Mouse (Mus musculus): Measurements from ENCODE around the gene Plscr1. TPM values are rescaled to one million over a fixed set of nuclear protein-coding genes. Genes with fewer than 3 reads are reported as not detected.

Gene Plscr1
- polyA plus RNA-seq, 1 experiment from 2014 or later = 108 TPM

DNA sequence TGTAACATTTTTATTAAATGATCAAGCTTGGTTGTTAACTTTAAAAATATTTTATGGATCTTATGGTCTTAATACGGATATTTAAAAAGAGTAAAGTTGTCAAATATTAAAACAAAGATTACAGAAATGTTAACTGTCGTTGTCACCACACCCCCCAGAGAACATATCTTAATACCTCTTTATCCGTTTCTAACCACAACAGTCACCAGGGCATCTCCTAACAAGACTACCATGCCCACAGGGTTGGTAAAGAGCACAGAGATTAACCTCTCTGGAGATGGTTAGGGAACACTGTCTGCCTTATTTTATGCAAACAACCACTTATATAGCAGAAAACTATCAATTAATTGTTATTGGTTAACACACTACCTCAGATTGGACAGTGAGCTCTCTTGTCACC, 22.8 kb upstream of the Plscr1 start:
- no peak overlapping the region for H3K4me3 ChIP-seq (replicated peaks)
- no peaks in the 10 kb centered on the region for H3K36me3 ChIP-seq
- 83% methylated on average over 3 of the region's 3 CpGs for WGBS
- H3K27me3 ChIP-seq (replicated peaks) = no peaks in the 10 kb centered on the region
- H3K9me3 ChIP-seq = no peaks in the 10 kb centered on the region
- H3K27ac ChIP-seq = no peak overlapping the region
- ATAC-seq = no peak
- H3K4me1 ChIP-seq (replicated peaks) = no peaks in the 10 kb centered on the region
- no peak overlapping the region for H3K9ac ChIP-seq
- H3K4me2 ChIP-seq (replicated peaks) = no peak overlapping the region

DNA sequence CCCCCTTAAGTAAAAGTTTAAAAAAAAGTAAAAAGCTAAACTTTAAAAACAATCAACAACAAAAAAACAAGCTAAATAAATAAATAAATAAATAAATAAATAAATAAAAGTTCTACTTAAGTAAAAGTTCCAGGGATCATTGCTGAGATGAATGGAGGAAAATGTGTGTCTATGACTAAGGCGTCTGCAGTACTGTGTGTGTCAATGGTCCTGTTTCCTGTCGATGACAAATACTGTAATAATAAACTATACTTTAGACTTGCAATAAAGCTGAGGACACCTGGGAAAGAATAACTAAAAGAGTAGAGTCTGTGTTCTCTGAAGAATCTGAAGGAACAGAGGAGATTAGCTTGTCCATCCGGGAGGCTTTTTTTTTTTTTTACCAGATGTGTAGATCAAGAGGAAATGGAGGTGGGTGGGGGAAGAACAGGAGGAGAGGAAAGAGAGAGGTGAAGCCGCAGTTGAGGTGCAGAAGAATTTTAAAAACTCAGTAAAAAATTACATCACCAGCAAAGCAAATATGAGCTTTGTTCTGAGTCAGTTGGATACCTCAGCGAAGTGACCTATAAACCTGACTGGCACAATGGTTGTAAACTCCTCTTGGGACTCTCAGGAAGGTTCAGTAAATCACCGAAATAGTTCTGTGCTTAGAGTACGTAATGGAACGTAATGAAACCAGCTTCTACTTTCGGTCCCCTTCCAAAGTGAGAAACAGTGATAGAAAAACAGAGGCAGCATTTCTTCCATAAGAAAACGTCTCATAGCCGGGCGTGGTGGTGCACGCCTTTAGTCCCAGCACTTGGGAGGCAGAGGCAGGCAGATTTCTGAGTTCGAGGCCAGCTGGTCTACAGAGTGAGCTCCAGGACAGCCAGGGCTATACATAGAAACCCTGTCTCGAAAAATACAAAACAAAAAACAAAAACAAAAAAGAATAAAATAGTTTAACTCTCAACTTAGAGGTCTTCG, 20.4 kb upstream of the Plscr1 start:
- Histone ChIP-seq H3K9me3 (no peaks in the 10 kb centered on the region), H3K9ac (no peak overlapping the region), H3K4me1 (replicated peaks) (no peaks in the 10 kb centered on the region), H3K4me3 (replicated peaks) (no peak overlapping the region), H3K27me3 (replicated peaks) (no peaks in the 10 kb centered on the region), H3K36me3 (no peaks in the 10 kb centered on the region), H3K27ac (peak overlapping the region; percentile 36), H3K4me2 (replicated peaks) (no peak overlapping the region)
- peak; percentile 84 for ATAC-seq
- WGBS = 73% methylated on average over 16 of the region's 16 CpGs

DNA sequence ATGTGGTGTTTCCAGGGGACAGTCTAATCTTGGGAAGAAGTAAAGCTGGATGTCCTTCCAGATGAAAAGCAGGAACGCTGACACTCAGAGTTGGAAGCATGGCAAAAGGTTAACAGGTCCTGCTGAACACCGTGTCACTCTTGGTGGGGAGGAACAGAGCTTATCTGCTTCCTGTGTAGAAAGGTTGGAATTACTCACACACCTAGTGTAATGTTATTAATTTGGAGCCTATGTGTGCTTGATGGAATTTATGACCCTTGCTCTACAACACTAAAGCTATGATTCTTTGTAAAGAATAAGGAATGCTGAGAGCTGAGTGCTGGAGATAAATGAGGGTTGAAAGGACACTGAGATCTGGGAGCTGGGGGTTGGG, 19.7 kb upstream of the Plscr1 start:
- H3K9ac ChIP-seq = no peak overlapping the region
- peak; percentile 81 for ATAC-seq
- 33% methylated on average over 2 of the region's 2 CpGs for WGBS
- no peaks in the 10 kb centered on the region for H3K27me3 ChIP-seq (replicated peaks)
- H3K4me3 ChIP-seq (replicated peaks) = no peak overlapping the region
- no peaks in the 10 kb centered on the region for H3K36me3 ChIP-seq
- H3K9me3 ChIP-seq = no peaks in the 10 kb centered on the region
- peak overlapping the region; percentile 36; the same call in 1 of the 2 replicates for H3K27ac ChIP-seq
- no peak overlapping the region for H3K4me2 ChIP-seq (replicated peaks)
- H3K4me1 ChIP-seq (replicated peaks) = no peaks in the 10 kb centered on the region

DNA sequence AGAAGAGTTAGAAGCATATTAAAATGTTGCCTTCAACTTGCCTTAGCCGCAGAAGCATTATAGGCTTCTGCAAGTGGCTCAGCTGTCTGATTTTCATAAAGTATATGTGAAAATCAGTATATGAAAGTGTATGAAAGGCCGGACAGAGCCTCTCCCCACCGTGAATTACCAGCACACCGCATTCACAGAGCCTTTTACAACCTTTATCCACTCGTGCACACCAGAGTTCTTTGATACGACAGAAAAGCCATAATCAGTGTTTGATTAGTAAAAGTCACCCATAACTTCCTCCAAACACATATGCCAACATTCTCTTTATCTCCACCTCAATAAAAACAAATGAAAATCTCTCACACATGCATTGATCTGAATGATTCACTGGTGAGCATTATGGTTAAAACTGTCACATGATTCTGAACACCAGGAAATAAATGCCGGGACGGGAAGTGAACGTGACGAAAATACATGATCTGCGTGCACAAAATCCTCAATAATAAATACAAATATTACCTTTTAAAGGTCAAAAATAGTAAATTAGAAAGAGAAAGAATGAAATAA, 14.6 kb upstream of the Plscr1 start:
- H3K36me3 ChIP-seq = no peaks in the 10 kb centered on the region
- H3K27me3 ChIP-seq (replicated peaks) = no peaks in the 10 kb centered on the region
- peak overlapping the region; percentile 27; the same call in 1 of the 2 replicates for H3K27ac ChIP-seq
- no peak overlapping the region for H3K4me2 ChIP-seq (replicated peaks)
- peak; percentile 67 for ATAC-seq
- no peaks in the 10 kb centered on the region for H3K4me1 ChIP-seq (replicated peaks)
- H3K9ac ChIP-seq = no peak overlapping the region
- H3K4me3 ChIP-seq (replicated peaks) = no peak overlapping the region
- WGBS = 70% methylated on average over 11 of the region's 11 CpGs
- no peaks in the 10 kb centered on the region for H3K9me3 ChIP-seq

DNA sequence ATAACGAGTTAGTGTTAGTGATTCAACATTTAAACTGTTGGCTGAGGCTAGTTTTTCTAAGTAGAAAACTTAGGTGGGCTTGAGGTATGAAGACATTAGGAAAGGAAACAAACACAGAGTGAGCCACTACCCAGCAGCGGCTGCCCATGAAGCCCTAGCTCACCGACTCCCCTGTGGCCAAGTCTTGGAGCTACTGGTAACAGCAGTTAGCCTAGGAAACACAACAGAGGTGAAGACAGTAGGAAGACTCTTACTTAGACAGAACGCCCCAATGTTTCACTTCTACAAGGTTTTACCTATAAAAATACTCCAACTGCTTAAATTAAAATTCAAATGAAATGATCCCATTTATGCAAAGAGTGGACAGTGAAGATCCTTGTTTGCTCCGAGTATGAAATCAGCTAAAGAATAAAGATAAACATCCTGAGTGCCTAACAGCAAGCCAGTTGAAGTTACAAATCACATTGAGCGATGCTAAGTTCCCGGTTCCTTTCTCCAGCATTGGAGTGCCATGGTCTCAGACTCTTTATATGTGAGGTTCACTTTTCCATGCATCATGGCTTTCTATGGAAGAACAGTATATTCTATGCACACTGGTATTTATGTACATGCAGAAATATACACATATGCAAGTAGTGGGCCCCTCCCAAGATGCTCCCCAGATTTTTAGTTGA, 640 bp upstream of the Plscr1 start:
- ATAC-seq = no peak
- Histone ChIP-seq H3K27ac (no peak overlapping the region), H3K9ac (no peak overlapping the region), H3K4me2 (replicated peaks) (no peak overlapping the region), H3K4me3 (replicated peaks) (no peak overlapping the region), H3K36me3 (no peaks in the 10 kb centered on the region), H3K4me1 (replicated peaks) (no peaks in the 10 kb centered on the region), H3K27me3 (replicated peaks) (no peaks in the 10 kb centered on the region), H3K9me3 (no peaks in the 10 kb centered on the region)
- WGBS = 77% methylated on average over 7 of the region's 7 CpGs

DNA sequence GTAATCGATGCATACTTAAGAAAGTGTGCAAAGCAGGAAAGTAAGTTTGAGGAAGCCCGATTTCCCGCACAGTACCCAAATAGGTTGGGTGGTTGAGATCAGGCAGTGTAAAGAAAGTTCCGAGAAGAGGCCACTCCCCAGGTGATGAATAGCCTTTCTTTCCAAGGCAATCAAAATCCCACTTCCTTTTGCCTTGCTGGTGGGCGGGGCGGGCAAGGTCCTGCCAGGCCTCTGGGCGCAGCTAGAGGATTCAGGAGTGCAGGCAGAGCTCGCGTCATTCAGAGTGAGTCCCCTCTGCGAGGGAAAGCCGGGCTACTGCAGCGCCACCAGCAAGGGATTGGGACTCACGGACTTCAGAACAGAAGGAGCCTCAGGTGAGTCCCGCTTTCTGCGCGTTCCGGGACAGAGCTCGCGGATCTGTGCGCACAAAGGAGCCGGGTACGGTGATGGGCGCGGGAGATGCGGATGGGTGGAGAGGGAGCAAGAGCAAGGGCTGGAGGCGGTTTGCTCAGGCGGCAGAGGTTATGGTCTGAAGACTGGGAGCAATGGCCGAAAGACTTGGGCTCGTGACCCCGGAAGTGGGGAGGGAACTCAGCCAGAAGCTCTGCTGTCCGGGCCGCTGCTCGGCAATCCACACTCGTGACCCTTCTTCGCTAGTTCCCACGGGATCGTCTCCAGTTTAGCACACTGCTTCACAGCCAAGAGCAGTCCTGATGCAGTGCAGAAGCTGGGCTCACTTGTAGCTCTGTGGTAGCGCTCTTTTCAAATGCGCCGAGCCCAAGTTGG, 630 bp downstream of the Plscr1 start:
- WGBS = under 1% methylated on average over 40 of the region's 40 CpGs
- peak; percentile 98 for ATAC-seq
- peak overlapping the region; percentile 74 for H3K4me2 ChIP-seq (replicated peaks)

DNA sequence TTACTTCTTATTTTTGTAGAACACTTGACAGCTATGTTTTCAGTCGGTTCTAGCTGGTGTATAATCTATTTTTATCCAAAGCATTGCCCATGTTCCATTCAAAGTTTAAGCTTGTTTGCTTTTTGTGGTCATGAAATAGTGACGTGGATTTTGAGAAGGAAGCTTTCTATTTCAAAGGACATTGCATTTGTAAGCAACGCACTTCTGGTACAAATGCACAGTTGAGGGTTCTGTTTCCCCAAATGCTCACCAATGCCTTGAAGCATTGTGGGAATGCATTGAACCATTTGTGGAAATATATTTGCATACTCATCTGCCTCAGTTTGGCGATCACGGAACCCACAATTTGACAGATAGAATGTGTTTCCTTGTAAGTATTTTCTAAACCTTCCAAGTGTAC, 3.2 kb downstream of the Plscr1 start:
- Histone ChIP-seq H3K36me3 (no peaks in the 10 kb centered on the region), H3K4me2 (replicated peaks) (no peak overlapping the region), H3K9me3 (no peaks in the 10 kb centered on the region), H3K4me1 (replicated peaks) (0 out of 2 replicates have a peak, but pooled peaks cover 3% of the 10 kb centered on the region), H3K27me3 (replicated peaks) (no peaks in the 10 kb centered on the region), H3K9ac (no peak overlapping the region), H3K27ac (no peak overlapping the region), H3K4me3 (replicated peaks) (no peak overlapping the region)
- no peak for ATAC-seq
- 81% methylated on average over 5 of the region's 5 CpGs for WGBS

More for the DNA sequence above, 630 bp downstream of the Plscr1 start:
- Histone ChIP-seq H3K4me1 (replicated peaks) (0 out of 2 replicates have a peak, but pooled peaks cover 3% of the 10 kb centered on the region), H3K9me3 (no peaks in the 10 kb centered on the region), H3K27me3 (replicated peaks) (no peaks in the 10 kb centered on the region), H3K4me3 (replicated peaks) (peak overlapping the region; percentile 62), H3K36me3 (no peaks in the 10 kb centered on the region), H3K9ac (peak overlapping the region; percentile 68), H3K27ac (peak overlapping the region; percentile 97)

DNA sequence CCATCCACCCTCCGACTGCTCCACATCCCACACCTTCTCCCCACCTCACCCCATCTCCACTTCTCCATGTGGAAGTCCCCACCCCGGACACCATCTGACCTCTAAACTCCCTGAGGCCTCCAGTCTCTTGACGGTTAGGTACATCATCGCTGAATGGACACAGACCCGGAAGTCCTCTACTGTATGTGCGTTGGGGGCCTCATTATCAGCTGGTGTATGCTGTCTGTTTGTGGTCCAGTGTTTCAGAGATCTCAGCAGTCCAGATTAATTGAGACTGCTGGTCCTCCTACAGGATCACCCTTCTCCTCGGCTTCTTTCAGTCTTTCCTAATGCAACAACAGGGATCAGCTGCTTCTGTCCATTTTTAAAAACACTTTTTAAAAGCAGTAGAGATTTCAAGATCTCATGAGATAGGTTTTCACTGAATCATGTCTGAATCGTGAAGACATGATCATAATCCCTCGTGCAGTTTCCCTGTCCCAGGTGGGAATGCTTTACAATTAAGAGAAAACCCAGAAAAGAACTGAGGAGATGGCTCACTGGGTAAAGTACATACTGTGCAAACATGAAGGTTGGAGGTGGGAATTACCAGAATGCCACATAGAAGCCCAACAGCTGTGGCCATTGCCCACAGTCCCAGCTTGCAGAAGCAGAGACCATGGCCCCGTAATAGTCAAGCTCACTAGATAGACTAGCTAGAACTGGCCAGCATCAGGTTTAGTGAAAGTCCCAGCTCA, 4.2 kb downstream of the Plscr1 start:
- Histone ChIP-seq H3K4me2 (replicated peaks) (no peak overlapping the region), H3K4me3 (replicated peaks) (no peak overlapping the region), H3K27ac (no peak overlapping the region), H3K36me3 (no peaks in the 10 kb centered on the region), H3K9ac (no peak overlapping the region), H3K4me1 (replicated peaks) (0 out of 2 replicates have a peak, but pooled peaks cover 3% of the 10 kb centered on the region), H3K9me3 (no peaks in the 10 kb centered on the region), H3K27me3 (replicated peaks) (no peaks in the 10 kb centered on the region)
- WGBS = 86% methylated on average over 10 of the region's 10 CpGs
- ATAC-seq = no peak

DNA sequence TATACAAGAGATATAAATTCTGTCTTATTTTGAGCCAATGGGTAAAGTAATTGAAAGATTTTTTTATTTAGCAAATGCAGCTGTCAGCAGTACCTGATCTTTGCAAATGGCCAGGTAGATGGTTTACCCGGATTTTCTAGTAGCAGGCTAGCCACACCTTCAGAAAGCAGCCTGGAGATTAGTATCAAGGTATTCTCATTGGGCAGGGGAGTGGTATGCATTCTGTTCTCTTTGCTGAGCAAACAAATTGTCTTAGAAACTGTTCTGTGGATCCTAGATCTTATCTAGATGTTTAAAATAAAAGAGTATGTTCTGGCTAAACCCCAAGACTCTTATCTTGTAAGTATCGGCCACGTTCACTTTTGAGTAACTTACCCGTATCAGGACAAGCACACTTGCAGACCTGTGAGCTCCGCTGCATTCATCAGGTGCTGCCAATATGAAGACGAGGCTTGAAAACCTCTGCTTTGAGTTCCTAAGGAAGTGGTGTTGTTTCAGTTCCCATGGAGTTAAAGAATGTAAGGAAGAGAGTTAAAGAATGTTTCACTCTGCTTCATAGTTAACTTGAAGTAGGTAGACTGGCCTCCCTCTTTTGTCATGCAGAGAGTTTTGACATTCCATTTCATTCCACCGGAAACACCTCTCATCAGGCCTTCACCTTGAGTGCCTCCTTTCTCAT, 11.1 kb downstream of the Plscr1 start:
- Histone ChIP-seq H3K27ac (no peak overlapping the region), H3K9ac (no peak overlapping the region), H3K4me2 (replicated peaks) (no peak overlapping the region), H3K27me3 (replicated peaks) (no peaks in the 10 kb centered on the region), H3K36me3 (0 out of 2 replicates have a peak, but pooled peaks cover 3% of the 10 kb centered on the region), H3K9me3 (no peaks in the 10 kb centered on the region), H3K4me1 (replicated peaks) (no peaks in the 10 kb centered on the region), H3K4me3 (replicated peaks) (no peak overlapping the region)
- WGBS = 68% methylated on average over 7 of the region's 7 CpGs
- ATAC-seq = peak; percentile 78

DNA sequence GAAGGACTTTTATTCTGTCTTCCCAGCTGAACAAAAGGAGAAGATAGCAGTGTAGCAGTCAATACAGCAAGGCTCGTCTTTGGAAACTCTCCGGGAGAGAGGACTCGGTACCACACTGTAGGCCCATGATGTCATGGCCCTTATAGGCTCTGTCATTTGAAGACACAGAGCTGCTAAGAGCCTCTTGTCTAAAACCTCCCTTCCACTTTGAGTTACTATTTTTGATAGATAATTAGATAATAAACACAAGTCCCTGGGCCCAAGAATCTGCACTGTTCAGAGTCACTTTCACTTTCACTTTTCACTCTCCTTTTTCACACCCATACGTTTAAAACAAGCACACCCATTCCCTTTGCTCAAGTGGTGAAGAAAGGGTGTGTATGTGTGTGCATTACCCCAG, 16.2 kb downstream of the Plscr1 start:
- 75% methylated on average over 4 of the region's 4 CpGs for WGBS
- peaks cover 5% of the 10 kb centered on the region; the same call in 1 of the 2 replicates for H3K36me3 ChIP-seq

More for the DNA sequence above, 16.2 kb downstream of the Plscr1 start:
- Histone ChIP-seq H3K4me2 (replicated peaks) (no peak overlapping the region), H3K4me1 (replicated peaks) (peaks cover 11% of the 10 kb centered on the region; the same call in 1 of the 2 replicates), H3K4me3 (replicated peaks) (no peak overlapping the region), H3K9ac (no peak overlapping the region), H3K9me3 (no peaks in the 10 kb centered on the region), H3K27me3 (replicated peaks) (no peaks in the 10 kb centered on the region), H3K27ac (no peak overlapping the region)
- no peak for ATAC-seq

Data from intestine, embryonic 15.5 days (tissue).